Mouse (Mus musculus) liver, adult 2 months (tissue): ENCODE results near the gene Parp16. TPM values are rescaled to one million over a fixed set of nuclear protein-coding genes. Genes with fewer than 3 reads are reported as not detected.

Experiments used
- DNase-seq: peaks from one replicate; pipeline ENCODE4 v3.0.0-alpha.2; 2011; ENCODE audit warnings: low read depth, low spot score; ENCODE audit errors: extremely low read depth
- H3K27ac ChIP-seq: fragments of 200-500 bp; replicated peaks from 2 replicates; pipeline ENCODE4 v1.5.1; 2012; ENCODE audit warnings: low read depth, mild to moderate bottlenecking, control low read depth, inconsistent platforms, low read length; ENCODE audit not compliant: insufficient read depth
- H3K27me3 ChIP-seq: fragments of 200-500 bp; 2 replicates; pipeline ENCODE4 v1.6.1; 2012; ENCODE audit warnings: mild to moderate bottlenecking, moderate library complexity, low read length, inconsistent platforms; ENCODE audit not compliant: control insufficient read depth, insufficient read depth
- H3K36me3 ChIP-seq: fragments of 200-500 bp; 2 replicates; pipeline ENCODE4 v1.6.1; 2012; ENCODE audit warnings: low read length, inconsistent platforms; ENCODE audit not compliant: control insufficient read depth, insufficient read depth
- H3K4me1 ChIP-seq: fragments of 200-500 bp; 2 replicates; pipeline ENCODE4 v1.6.1; 2011; ENCODE audit warnings: low read length; ENCODE audit not compliant: control insufficient read depth, insufficient read depth
- H3K4me3 ChIP-seq: fragments of 200-500 bp; 2 replicates; pipeline ENCODE4 v1.5.1; 2011; ENCODE audit warnings: low read depth, mild to moderate bottlenecking, control low read depth, low read length, moderate library complexity; ENCODE audit not compliant: insufficient read depth
- H3K79me2 ChIP-seq: fragments of 200-500 bp; 2 replicates; pipeline ENCODE4 v1.6.1; 2012; ENCODE audit warnings: inconsistent platforms, mild to moderate bottlenecking, low read length, moderate library complexity; ENCODE audit not compliant: control insufficient read depth, insufficient read depth
- H3K9ac ChIP-seq: fragments of 200-500 bp; 2 replicates; pipeline ENCODE4 v1.6.1; 2012; ENCODE audit warnings: low read depth, mild to moderate bottlenecking, control low read depth, inconsistent platforms, low read length
- CTCF ChIP-seq: fragments of 200-500 bp; IDR thresholded peaks from 2 replicates; pipeline ENCODE4 v1.5.1; 2011; ENCODE audit warnings: low read depth, low read length, control low read depth
- POLR2A ChIP-seq: fragments of 200-500 bp; IDR thresholded peaks from 2 replicates; pipeline ENCODE4 v1.6.1; 2011; ENCODE audit warnings: low read length, control low read depth; ENCODE audit not compliant: insufficient read depth; ENCODE audit errors: extremely low read depth
- WGBS: fragments of 180-500 bp; shearing (Covaris S2); methylation state at CpG from one replicate; pipeline ENCODE4 v1.1.7; 2018; 5-methylcytosine and 5-hydroxymethylcytosine counted together
- polyA plus RNA-seq: library from polyadenylated mRNA; depleted of rRNA; stranded (reverse); fragments of >200 nt; gene quantifications from 2 replicates; pipeline ENCODE4 v1.2.3, GENCODE M21; 2012
- total RNA-seq: library from RNA; depleted of rRNA; stranded (reverse); fragments of >200 nt; gene quantifications from 2 replicates; pipeline ENCODE4 v1.2.3, GENCODE M21; 2014

Gene Parp16
- total and polyA plus RNA-seq, 2 experiments, result 11.4 to 12.6 TPM

GRCm38 (mm10) chr9:65239731-65240130, 44.6 kb downstream of the Parp16 start:
- H3K79me2 ChIP-seq, result no peaks in the 10 kb centered on the region
- TF ChIP-seq POLR2A, result no peak
- TF ChIP-seq CTCF, result no peak

GRCm38 (mm10) chr9:65240587-65240986, 45.4 kb downstream of the Parp16 start:
- Histone ChIP-seq H3K4me1 (peaks cover 17% of the 10 kb centered on the region), H3K27ac (no peak overlapping the region), H3K79me2 (no peaks in the 10 kb centered on the region), H3K9ac (no peak overlapping the region), H3K36me3 (peaks cover 17% of the 10 kb centered on the region), H3K27me3 (no peaks in the 10 kb centered on the region), H3K4me3 (no peak overlapping the region)
- WGBS, result 84% methylated on average over 3 of the region's 3 CpGs
- DNase-seq, result no peak
- TF ChIP-seq POLR2A (no peak), CTCF (no peak)

More at GRCm38 (mm10) chr9:65239731-65240130, 44.6 kb downstream of the Parp16 start:
- Histone ChIP-seq H3K27me3 (no peaks in the 10 kb centered on the region), H3K4me1 (peaks cover 22% of the 10 kb centered on the region), H3K9ac (no peak overlapping the region), H3K36me3 (peaks cover 17% of the 10 kb centered on the region), H3K27ac (no peak overlapping the region), H3K4me3 (no peak overlapping the region)
- WGBS, result 96% methylated on average over 5 of the region's 5 CpGs
- no peak for DNase-seq

GRCm38 (mm10) chr9:65241973-65242372, 46.8 kb downstream of the Parp16 start:
- WGBS, result 78% methylated on average over 5 of the region's 5 CpGs
- Histone ChIP-seq H3K79me2 (no peaks in the 10 kb centered on the region), H3K36me3 (peaks cover 10% of the 10 kb centered on the region; the same call in 1 of the 2 replicates), H3K4me1 (peaks cover 12% of the 10 kb centered on the region; the same call in 1 of the 2 replicates), H3K27me3 (no peaks in the 10 kb centered on the region), H3K27ac (no peak overlapping the region), H3K9ac (no peak overlapping the region), H3K4me3 (no peak overlapping the region)
- TF ChIP-seq CTCF (no peak), POLR2A (no peak)
- DNase-seq, result no peak

GRCm38 (mm10) chr9:65243249-65243648, 48.1 kb downstream of the Parp16 start:
- WGBS, result 70% methylated on average over 4 of the region's 4 CpGs
- no peak for TF ChIP-seq CTCF
- no peak for TF ChIP-seq POLR2A
- Histone ChIP-seq H3K36me3 (peaks cover 5% of the 10 kb centered on the region; the same call in 1 of the 2 replicates), H3K79me2 (no peaks in the 10 kb centered on the region), H3K27ac (no peak overlapping the region), H3K27me3 (no peaks in the 10 kb centered on the region), H3K4me3 (no peak overlapping the region), H3K9ac (no peak overlapping the region), H3K4me1 (peaks cover 12% of the 10 kb centered on the region; the same call in 1 of the 2 replicates)
- DNase-seq, result no peak

- 37% methylated on average over 9 of the region's 9 CpGs for WGBS
- Histone ChIP-seq H3K4me3 (no peak overlapping the region), H3K9ac (no peak overlapping the region), H3K36me3 (no peaks in the 10 kb centered on the region; the same call in 1 of the 2 replicates), H3K27me3 (no peaks in the 10 kb centered on the region), H3K4me1 (peaks cover 12% of the 10 kb centered on the region; the same call in 1 of the 2 replicates), H3K79me2 (no peaks in the 10 kb centered on the region), H3K27ac (no peak overlapping the region)
- no peak for TF ChIP-seq POLR2A
- no peak for TF ChIP-seq CTCF
- DNase-seq, result peak; percentile 55
These were observed 49.1 kb downstream of the Parp16 start for GRCm38 (mm10) chr9:65244036-65244806.
